Comparison of ENCODE assay signal across 27 mouse cellular contexts in genomic region chr5:130292976-130293375, GRCm38 (mm10). TPM values are rescaled to one million over a fixed set of nuclear protein-coding genes. Genes with fewer than 3 reads are reported as not detected.
DNase-seq lines count a peak whose midpoint lies in the region; ATAC-seq and TF ChIP-seq lines count a peak whose summit lies in the region.
"Had no signal": no experiment of that assay in that cellular context is flagged by ENCODE, and none has a peak within 500 bp of the region (broad histone marks: within the 10 kb centered on the region; RNA-seq: fewer than 3 reads in every experiment).

No protein-coding gene starts in this region.

- H3K27ac ChIP-seq in forebrain, postnatal 0 days (ENCODE audit: low read depth, low read length) = peak overlapping the region; percentile 80
- H3K27ac ChIP-seq in forebrain, embryonic 13.5 days = no peak overlapping the region
- H3K27ac ChIP-seq: heart, embryonic 10.5 days; heart, embryonic 15.5 days; hindbrain, embryonic 12.5 days; kidney, postnatal 0 days; liver, embryonic 12.5 days; neural tube, embryonic 12.5 days had no signal

- 86% methylated on average over 4 of the region's 4 CpGs for WGBS in forebrain, postnatal 0 days
- WGBS in forebrain, embryonic 13.5 days = 96% methylated on average over 4 of the region's 4 CpGs

- TF ChIP-seq CTCF in forebrain, postnatal 0 days (IDR thresholded peaks at IDR 0.05; ENCODE audit: low read depth) = no peak

- ATAC-seq in forebrain, postnatal 0 days = 0 out of 2 replicates have a peak, but pooled peaks have one; percentile 14
- no peak for ATAC-seq in forebrain, embryonic 13.5 days
- ATAC-seq: intestine, embryonic 16.5 days; liver, embryonic 12.5 days; liver, postnatal 0 days; midbrain, embryonic 16.5 days had no signal

- no peaks in the 10 kb centered on the region for H3K9me3 ChIP-seq in forebrain, postnatal 0 days (ENCODE audit: low read length)
- no peaks in the 10 kb centered on the region for H3K9me3 ChIP-seq in forebrain, embryonic 13.5 days (replicated peaks)
- H3K9me3 ChIP-seq: heart, embryonic 10.5 days; heart, embryonic 15.5 days; hindbrain, embryonic 12.5 days; liver, embryonic 12.5 days; neural tube, embryonic 12.5 days had no signal

- H3K4me1 ChIP-seq in forebrain, postnatal 0 days (ENCODE audit: insufficient read depth) = peaks cover 10% of the 10 kb centered on the region; the same call in 1 of the 2 replicates
- H3K4me1 ChIP-seq in forebrain, embryonic 13.5 days = peaks cover 3% of the 10 kb centered on the region; the same call in 1 of the 2 replicates
- H3K4me1 ChIP-seq: heart, embryonic 10.5 days; heart, embryonic 15.5 days; liver, embryonic 12.5 days; neural tube, embryonic 12.5 days had no signal

- H3K9ac ChIP-seq in forebrain, postnatal 0 days = no peak overlapping the region
- no peak overlapping the region for H3K9ac ChIP-seq in forebrain, embryonic 13.5 days
- H3K9ac ChIP-seq: heart, embryonic 15.5 days; hindbrain, embryonic 12.5 days; liver, embryonic 12.5 days; liver, postnatal 0 days; neural tube, embryonic 12.5 days had no signal

- H3K4me3 ChIP-seq in forebrain, postnatal 0 days (ENCODE audit: low read depth, low read length) = no peak overlapping the region
- no peak overlapping the region for H3K4me3 ChIP-seq in forebrain, embryonic 13.5 days
- H3K4me3 ChIP-seq: erythroblast, embryonic 14.5 days; heart, embryonic 10.5 days; heart, embryonic 15.5 days; hindbrain, embryonic 12.5 days; liver, embryonic 12.5 days; neural tube, embryonic 12.5 days had no signal

- no peaks in the 10 kb centered on the region for H3K27me3 ChIP-seq in forebrain, postnatal 0 days (ENCODE audit: insufficient read depth, low read length)
- H3K27me3 ChIP-seq in forebrain, embryonic 13.5 days = no peaks in the 10 kb centered on the region
- H3K27me3 ChIP-seq: CH12.LX; heart, embryonic 15.5 days; hindbrain, embryonic 12.5 days; liver, embryonic 12.5 days; neural tube, embryonic 12.5 days had no signal

- intact Hi-C loops in left cerebral cortex, postnatal 10 days (cut with DNase I) = no loop called here

- peak; percentile 77 to 88 for DNase-seq in cerebellum, postnatal 10 days
- no peak for DNase-seq in cerebellum, adult 9-10 months
- DNase-seq in forebrain, postnatal 0 days = peak; percentile 76
- peak; percentile 47 to 72 for DNase-seq in left cerebral cortex, postnatal 10 days (ENCODE audit: extremely low spot score in 1 of 2, low spot score in 2 of 2)
- no peak for DNase-seq in left cerebral cortex, adult 9 months (ENCODE audit: low spot score in 2 of 2)
- DNase-seq in right cerebral cortex, postnatal 4 days = peak; percentile 78
- no peak for DNase-seq in right cerebral cortex, postnatal 36 days (ENCODE audit: low spot score in 2 of 2)
- DNase-seq: adrenal gland, adult 8-10 months; cerebellum, adult 9-11 months; gastrocnemius, postnatal 25 days; heart, adult 11 months; kidney, adult 8-10 months; kidney, postnatal 4 days; liver, postnatal 0 days; lung, postnatal 36 days had no signal

- no peak overlapping the region for H3K4me2 ChIP-seq in forebrain, postnatal 0 days (ENCODE audit: low read depth)
- H3K4me2 ChIP-seq in forebrain, embryonic 13.5 days = no peak overlapping the region
- H3K4me2 ChIP-seq: heart, embryonic 15.5 days; hindbrain, embryonic 12.5 days; liver, embryonic 12.5 days; midbrain, embryonic 11.5 days; neural tube, embryonic 12.5 days had no signal

- peaks cover 16% of the 10 kb centered on the region for H3K36me3 ChIP-seq in forebrain, postnatal 0 days (ENCODE audit: insufficient read depth)
- peaks cover 77% of the 10 kb centered on the region for H3K36me3 ChIP-seq in forebrain, embryonic 13.5 days (ENCODE audit: poor library complexity, severe bottlenecking)

RNA-seq across cellular contexts. Expression of gene Tyw1, which starts 37.6 kb away (rescaled TPM):
- total RNA-seq in forebrain, postnatal 0 days (2014; rRNA removed) = 18.0 and 19.8 TPM in 2 replicates
- polyA plus RNA-seq in forebrain, postnatal 0 days (2015; fragmentation: Nextera tagmentation; extraction: Ambion mirVana) = 17.8 and 18.5 TPM in 2 replicates
- polyA plus RNA-seq in forebrain, embryonic 13.5 days (2015; fragmentation: Nextera tagmentation; extraction: Ambion mirVana) = 24.4 and 27.1 TPM in 2 replicates
- 10 to 100 TPM; 16.8 to 20.9 TPM for total RNA-seq in left cerebral cortex, postnatal 10 days (2021)

RNA-seq across cellular contexts. Expression of gene Sbds, which starts 37.6 kb away (rescaled TPM):
- total RNA-seq in forebrain, postnatal 0 days (2014; rRNA removed) = 27.2 and 27.8 TPM in 2 replicates
- polyA plus RNA-seq in forebrain, postnatal 0 days (2015; fragmentation: Nextera tagmentation; extraction: Ambion mirVana) = 43.7 and 45.2 TPM in 2 replicates
- polyA plus RNA-seq in forebrain, embryonic 13.5 days (2015; fragmentation: Nextera tagmentation; extraction: Ambion mirVana) = 65.4 and 67.7 TPM in 2 replicates
- 10 to 100 TPM; 45.8 to 48.7 TPM for total RNA-seq in left cerebral cortex, postnatal 10 days (2021)

Comparison
In these comparisons a context has a peak if more than half of its experiments do, and no peak if none do; other contexts are left out.
1. DNase-seq: peak in cerebellum, postnatal 10 days (2 of 2), forebrain, postnatal 0 days (single experiment), left cerebral cortex, postnatal 10 days (2 of 2) and right cerebral cortex, postnatal 4 days (single experiment); none in cerebellum, adult 9-10 months (single experiment), left cerebral cortex, adult 9 months (0 of 2) and right cerebral cortex, postnatal 36 days (0 of 2).